Mouse (Mus musculus): ENCODE results near the gene Cdh4. TPM values are rescaled to one million over a fixed set of nuclear protein-coding genes. Genes with fewer than 3 reads are reported as not detected.
A peak's percentile ranks its signal among the peaks of the same experiment; 100 is the strongest.

Cdh4 gene
- polyA plus RNA-seq, 1 experiment from 2014 or later: 37.5 TPM

DNA sequence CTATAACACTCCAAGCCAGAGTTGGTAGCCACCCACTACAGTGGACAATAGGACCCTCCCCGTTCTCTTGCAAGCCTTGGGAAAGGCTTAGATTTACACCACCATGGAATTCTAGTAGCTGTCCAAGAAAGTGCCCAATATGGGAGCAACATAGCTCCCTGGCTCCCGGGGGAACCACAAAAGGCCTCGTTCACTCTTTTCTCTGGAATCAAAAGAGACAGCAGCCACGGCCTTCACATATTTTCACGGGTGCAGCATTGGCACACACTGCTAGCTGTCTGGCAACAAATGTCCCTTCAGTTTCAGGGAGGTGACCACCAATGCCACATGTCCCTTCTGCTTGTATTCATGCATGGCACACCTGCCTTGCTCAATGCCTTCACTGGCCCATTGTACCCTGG, 38.6 kb downstream of the Cdh4 start:
- peaks cover 32% of the 10 kb centered on the region for H3K4me1 ChIP-seq (replicated peaks)
- H3K4me2 ChIP-seq: no peak overlapping the region
- no peaks in the 10 kb centered on the region for H3K9me3 ChIP-seq
- H3K9ac ChIP-seq: no peak overlapping the region
- no peak overlapping the region; the same call in 1 of the 2 replicates for H3K27ac ChIP-seq
- H3K36me3 ChIP-seq: no peaks in the 10 kb centered on the region
- ATAC-seq (ENCODE audit: low FRiP score): peak; percentile 78; the same call in 1 of the 2 replicates
- H3K27me3 ChIP-seq: no peaks in the 10 kb centered on the region
- no peak overlapping the region for H3K4me3 ChIP-seq
- WGBS: 37% methylated on average over 5 of the region's 5 CpGs

DNA sequence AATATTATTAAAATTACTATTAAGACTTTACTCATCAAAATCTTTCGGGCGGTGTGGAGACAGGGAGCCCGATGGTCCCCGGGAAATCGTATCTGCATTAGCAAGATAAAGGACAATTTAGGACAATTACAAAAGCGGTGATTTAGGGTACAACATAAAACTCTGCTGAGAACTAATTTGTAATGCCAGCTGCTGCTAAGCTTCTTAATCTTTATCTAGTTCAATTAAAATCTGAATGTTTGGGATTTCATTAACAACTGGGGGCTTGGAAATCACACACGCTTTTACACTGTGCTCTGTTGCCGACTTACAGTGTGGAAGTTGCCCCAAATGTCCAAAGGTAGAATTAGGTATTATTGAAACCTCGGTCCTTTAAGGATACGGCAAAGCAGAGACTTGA, 39.1 kb downstream of the Cdh4 start:
- 65% methylated on average over 10 of the region's 10 CpGs for WGBS
- ATAC-seq (ENCODE audit: low FRiP score): no peak
- no peaks in the 10 kb centered on the region for H3K36me3 ChIP-seq
- no peak overlapping the region for H3K9ac ChIP-seq
- no peak overlapping the region for H3K4me3 ChIP-seq
- H3K4me2 ChIP-seq: no peak overlapping the region
- no peaks in the 10 kb centered on the region for H3K9me3 ChIP-seq
- no peak overlapping the region for H3K27ac ChIP-seq
- no peaks in the 10 kb centered on the region for H3K27me3 ChIP-seq
- H3K4me1 ChIP-seq (replicated peaks): peaks cover 36% of the 10 kb centered on the region

DNA sequence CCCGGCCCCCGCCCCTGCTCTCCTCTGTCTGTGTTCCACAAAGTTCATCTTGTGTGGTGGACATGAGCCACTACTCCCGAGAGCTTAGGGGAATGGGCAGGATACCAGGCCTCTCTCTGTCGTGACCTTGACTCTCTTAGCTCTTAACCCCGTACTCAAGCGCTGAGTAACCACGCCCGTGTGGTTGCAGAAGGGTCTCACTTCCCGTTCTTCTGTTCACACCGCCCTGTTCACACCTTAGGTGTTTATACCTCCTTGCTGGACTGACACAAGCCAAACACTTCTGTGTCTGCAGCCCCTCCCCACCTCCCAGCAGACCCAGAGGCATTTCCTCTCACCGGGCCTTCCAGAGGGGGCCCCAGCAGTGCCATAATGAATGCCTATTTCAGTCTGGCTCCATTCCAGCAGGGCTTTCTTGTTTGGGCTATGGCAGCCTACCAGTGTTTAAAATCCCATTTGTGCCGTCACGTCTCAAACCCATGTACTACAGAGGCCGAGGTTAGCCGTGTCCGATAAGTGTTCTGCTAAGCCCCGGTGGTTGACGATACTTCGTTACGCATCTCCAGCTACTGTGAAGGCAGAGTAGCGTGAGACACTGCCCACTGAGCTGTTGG, 46.4 kb downstream of the Cdh4 start:
- ATAC-seq (ENCODE audit: low FRiP score): no peak
- 71% methylated on average over 21 of the region's 21 CpGs for WGBS
- no peaks in the 10 kb centered on the region; the same call in 1 of the 2 replicates for H3K9me3 ChIP-seq
- no peak overlapping the region for H3K9ac ChIP-seq
- no peak overlapping the region for H3K4me3 ChIP-seq
- H3K27me3 ChIP-seq: peaks cover 3% of the 10 kb centered on the region; the same call in 1 of the 2 replicates
- H3K36me3 ChIP-seq: no peaks in the 10 kb centered on the region
- H3K4me1 ChIP-seq (replicated peaks): peaks cover 35% of the 10 kb centered on the region
- H3K4me2 ChIP-seq: no peak overlapping the region
- peak overlapping the region; percentile 5; the same call in 1 of the 2 replicates for H3K27ac ChIP-seq

DNA sequence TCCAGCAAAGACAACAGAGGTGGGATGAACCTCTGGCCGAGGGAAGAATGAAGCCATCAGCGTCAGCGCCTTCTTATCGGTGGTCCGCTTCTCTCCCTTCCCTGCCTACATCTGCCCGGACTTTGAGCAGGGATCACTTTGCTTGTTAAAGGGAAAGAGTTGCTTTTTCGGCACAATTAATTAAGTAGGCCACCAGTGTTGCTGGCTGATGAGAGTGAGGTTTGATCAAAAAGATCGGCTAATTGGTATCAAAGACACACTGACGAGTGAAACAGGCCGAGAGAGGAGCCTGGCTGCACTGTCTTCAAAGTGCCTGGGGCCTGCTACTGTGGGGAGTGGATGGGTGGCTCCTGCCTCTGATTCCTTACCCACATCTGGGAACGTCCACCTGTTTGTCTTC, 49.7 kb downstream of the Cdh4 start:
- no peak overlapping the region for H3K4me3 ChIP-seq
- WGBS: 53% methylated on average over 11 of the region's 11 CpGs
- ATAC-seq (ENCODE audit: low FRiP score): no peak
- H3K4me1 ChIP-seq (replicated peaks): peaks cover 40% of the 10 kb centered on the region
- no peaks in the 10 kb centered on the region; the same call in 1 of the 2 replicates for H3K9me3 ChIP-seq
- no peak overlapping the region for H3K4me2 ChIP-seq
- H3K27ac ChIP-seq: no peak overlapping the region
- H3K9ac ChIP-seq: no peak overlapping the region
- no peaks in the 10 kb centered on the region for H3K36me3 ChIP-seq
- peaks cover 3% of the 10 kb centered on the region; the same call in 1 of the 2 replicates for H3K27me3 ChIP-seq

DNA sequence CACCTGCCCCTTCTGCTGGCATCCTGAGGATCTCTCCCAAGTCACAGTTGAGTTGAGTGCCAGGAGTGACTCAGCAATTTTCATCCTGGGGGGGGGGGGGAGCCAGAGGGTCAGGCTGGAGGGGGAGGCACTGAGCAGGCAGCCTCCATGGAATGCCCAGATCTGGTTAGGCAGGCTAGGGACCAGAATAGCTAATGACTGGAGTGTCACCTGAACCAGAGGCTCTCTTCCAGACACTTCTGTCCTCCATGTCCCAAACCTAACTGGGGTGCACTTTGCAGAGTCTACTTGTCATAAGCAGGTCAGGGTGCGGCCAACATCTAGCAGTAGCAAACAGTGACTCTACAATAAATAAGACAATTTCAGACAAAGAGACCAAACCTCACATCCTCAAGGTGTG, 52.0 kb downstream of the Cdh4 start:
- 94% methylated on average over 1 of the region's 1 CpGs for WGBS
- H3K9me3 ChIP-seq: no peaks in the 10 kb centered on the region
- ATAC-seq (ENCODE audit: low FRiP score): 0 out of 2 replicates have a peak, but pooled peaks have one; percentile 18
- H3K4me1 ChIP-seq (replicated peaks): peaks cover 34% of the 10 kb centered on the region
- peaks cover 3% of the 10 kb centered on the region; the same call in 1 of the 2 replicates for H3K27me3 ChIP-seq
- no peak overlapping the region for H3K4me2 ChIP-seq
- no peak overlapping the region for H3K27ac ChIP-seq
- no peak overlapping the region for H3K4me3 ChIP-seq
- no peaks in the 10 kb centered on the region for H3K36me3 ChIP-seq
- H3K9ac ChIP-seq: no peak overlapping the region

DNA sequence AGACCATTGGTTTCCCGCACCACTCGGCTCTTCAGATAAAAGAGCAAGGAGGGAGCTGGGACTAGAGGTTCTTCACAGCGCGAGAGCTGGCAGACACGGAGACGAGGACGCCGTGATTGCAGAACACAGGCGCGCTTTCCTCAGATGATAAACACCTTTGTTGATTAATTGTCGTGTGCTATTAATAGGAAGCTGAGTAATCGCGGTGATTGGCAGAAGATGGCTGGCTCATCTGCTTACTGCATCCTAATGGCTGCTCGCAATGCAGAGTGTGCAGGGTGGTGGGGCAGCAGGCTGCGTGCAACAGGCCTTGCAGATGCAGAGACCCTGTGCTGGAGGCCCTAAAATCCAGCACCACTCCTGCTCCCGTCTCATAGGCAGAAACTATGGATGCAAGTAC, 68.2 kb downstream of the Cdh4 start:
- Histone ChIP-seq H3K4me2 (no peak overlapping the region), H3K9me3 (no peaks in the 10 kb centered on the region), H3K4me3 (no peak overlapping the region), H3K36me3 (no peaks in the 10 kb centered on the region), H3K27ac (no peak overlapping the region), H3K27me3 (no peaks in the 10 kb centered on the region), H3K9ac (no peak overlapping the region), H3K4me1 (replicated peaks) (peaks cover 13% of the 10 kb centered on the region; the same call in 1 of the 2 replicates)
- 82% methylated on average over 16 of the region's 16 CpGs for WGBS
- ATAC-seq (ENCODE audit: low FRiP score): no peak

DNA sequence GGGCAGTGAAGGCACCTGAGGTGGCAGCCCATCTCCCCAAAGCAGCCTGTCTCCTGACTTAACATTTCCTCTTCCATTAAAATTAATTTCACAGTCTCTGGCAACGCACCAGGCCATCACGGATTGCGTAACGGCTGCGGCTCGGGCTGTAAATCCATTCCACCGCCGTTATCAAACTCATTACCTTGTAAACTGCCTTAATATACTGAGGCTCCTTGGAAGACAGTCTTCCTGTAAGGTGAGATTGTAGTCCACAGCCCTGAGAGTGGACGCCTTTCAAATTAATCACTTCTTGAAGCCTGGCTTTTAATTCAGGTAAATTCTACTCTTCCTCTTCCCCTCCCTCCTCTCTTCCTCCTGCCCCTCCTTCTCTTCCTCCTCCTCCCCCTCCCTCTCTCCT, 74.3 kb downstream of the Cdh4 start:
- 0 out of 2 replicates have a peak, but pooled peaks cover 10% of the 10 kb centered on the region for H3K27me3 ChIP-seq
- WGBS: 80% methylated on average over 9 of the region's 9 CpGs
- H3K4me3 ChIP-seq: no peak overlapping the region
- peaks cover 42% of the 10 kb centered on the region for H3K4me1 ChIP-seq (replicated peaks)
- no peak for ATAC-seq (ENCODE audit: low FRiP score)
- H3K9ac ChIP-seq: no peak overlapping the region
- no peaks in the 10 kb centered on the region for H3K9me3 ChIP-seq
- H3K27ac ChIP-seq: no peak overlapping the region
- no peaks in the 10 kb centered on the region for H3K36me3 ChIP-seq
- H3K4me2 ChIP-seq: no peak overlapping the region

DNA sequence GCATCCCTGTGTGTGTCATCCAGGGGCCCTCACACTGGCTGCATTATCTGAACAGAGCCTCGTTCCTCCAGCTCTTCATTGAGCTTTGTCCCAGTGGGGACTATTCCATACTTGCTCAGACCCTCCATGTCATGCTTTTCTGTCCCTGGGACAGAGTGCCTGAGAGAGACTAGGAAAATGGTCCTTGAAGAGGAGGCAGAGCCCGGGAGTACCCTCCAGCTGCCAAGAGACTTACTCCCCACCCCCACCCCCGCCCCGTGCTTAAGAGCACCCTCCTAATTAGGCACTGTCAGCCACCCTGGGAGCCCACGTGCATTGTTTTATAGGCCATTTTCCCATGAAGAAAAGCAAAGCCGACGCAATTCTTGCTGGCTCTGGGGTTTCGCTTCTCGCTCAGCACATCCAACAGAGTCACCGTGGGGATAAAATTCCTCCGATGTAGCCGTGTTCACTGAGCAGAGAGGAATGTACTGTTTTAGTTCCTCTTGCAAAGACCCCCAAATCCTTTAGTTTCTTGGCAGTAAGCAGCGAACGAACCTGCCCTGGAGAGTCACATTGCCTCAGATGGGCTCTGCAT, 76.3 kb downstream of the Cdh4 start:
- H3K27ac ChIP-seq: peak overlapping the region; percentile 1; the same call in 1 of the 2 replicates
- no peak overlapping the region for H3K4me3 ChIP-seq
- no peak overlapping the region for H3K4me2 ChIP-seq
- peaks cover 11% of the 10 kb centered on the region; the same call in 1 of the 2 replicates for H3K27me3 ChIP-seq
- H3K9me3 ChIP-seq: no peaks in the 10 kb centered on the region
- H3K36me3 ChIP-seq: no peaks in the 10 kb centered on the region
- H3K9ac ChIP-seq: peak overlapping the region; percentile 29; the same call in 1 of the 2 replicates
- peak; percentile 14; the same call in 1 of the 2 replicates for ATAC-seq (ENCODE audit: low FRiP score)
- peaks cover 54% of the 10 kb centered on the region for H3K4me1 ChIP-seq (replicated peaks)
- 25% methylated on average over 14 of the region's 14 CpGs for WGBS

DNA sequence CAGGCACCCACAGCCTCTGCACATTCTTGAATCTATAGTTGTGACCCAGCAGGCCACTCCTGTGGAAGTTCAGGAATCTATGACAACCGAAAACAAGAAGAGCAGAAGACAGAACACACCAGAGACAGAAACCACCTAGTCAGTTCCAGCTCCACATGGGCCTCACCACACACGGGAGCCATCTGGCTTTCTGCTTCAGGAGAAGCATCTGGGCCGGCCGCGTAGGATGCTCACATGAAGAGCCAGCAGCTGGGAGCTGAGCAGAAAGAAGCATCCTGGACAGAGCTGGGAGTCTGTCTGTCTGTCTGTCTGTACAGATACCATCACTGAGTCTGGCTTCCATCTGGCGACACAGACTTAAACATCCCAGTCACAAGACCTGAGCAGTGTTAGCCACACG, 76.9 kb downstream of the Cdh4 start:
- H3K27me3 ChIP-seq: peaks cover 11% of the 10 kb centered on the region; the same call in 1 of the 2 replicates
- 87% methylated on average over 7 of the region's 7 CpGs for WGBS
- H3K9ac ChIP-seq: no peak overlapping the region
- H3K27ac ChIP-seq: 0 out of 2 replicates have a peak overlapping the region, but pooled peaks have one; percentile 1
- no peak for ATAC-seq (ENCODE audit: low FRiP score)
- peaks cover 60% of the 10 kb centered on the region for H3K4me1 ChIP-seq (replicated peaks)
- H3K4me2 ChIP-seq: no peak overlapping the region
- H3K36me3 ChIP-seq: no peaks in the 10 kb centered on the region
- no peak overlapping the region for H3K4me3 ChIP-seq
- no peaks in the 10 kb centered on the region for H3K9me3 ChIP-seq

DNA sequence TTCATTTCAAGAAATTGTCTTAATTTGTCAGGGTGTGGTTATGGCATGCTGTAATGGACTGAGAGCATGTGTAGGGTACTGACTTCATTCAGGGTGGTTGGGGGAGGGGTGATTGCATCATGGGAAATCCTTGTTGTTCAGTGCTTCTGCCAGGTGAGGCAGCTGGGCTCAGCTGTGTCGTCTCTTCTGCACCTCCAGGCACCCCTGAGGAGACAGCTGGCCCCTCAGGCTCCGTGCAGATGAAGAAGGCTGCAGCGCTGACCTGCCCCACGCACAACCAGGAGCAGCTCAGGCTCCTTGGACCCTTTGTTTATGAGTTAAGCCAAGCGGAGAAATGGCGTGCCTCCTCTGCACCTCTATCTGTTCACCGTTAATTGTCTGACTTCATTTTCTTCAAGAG, 77.7 kb downstream of the Cdh4 start:
- H3K4me3 ChIP-seq: no peak overlapping the region
- no peaks in the 10 kb centered on the region for H3K36me3 ChIP-seq
- 23% methylated on average over 7 of the region's 7 CpGs for WGBS
- H3K27ac ChIP-seq: no peak overlapping the region
- peaks cover 67% of the 10 kb centered on the region for H3K4me1 ChIP-seq (replicated peaks)
- no peak for ATAC-seq (ENCODE audit: low FRiP score)
- 0 out of 2 replicates have a peak overlapping the region, but pooled peaks have one; percentile 35 for H3K9ac ChIP-seq
- H3K4me2 ChIP-seq: no peak overlapping the region
- peaks cover 11% of the 10 kb centered on the region; the same call in 1 of the 2 replicates for H3K27me3 ChIP-seq
- no peaks in the 10 kb centered on the region for H3K9me3 ChIP-seq

DNA sequence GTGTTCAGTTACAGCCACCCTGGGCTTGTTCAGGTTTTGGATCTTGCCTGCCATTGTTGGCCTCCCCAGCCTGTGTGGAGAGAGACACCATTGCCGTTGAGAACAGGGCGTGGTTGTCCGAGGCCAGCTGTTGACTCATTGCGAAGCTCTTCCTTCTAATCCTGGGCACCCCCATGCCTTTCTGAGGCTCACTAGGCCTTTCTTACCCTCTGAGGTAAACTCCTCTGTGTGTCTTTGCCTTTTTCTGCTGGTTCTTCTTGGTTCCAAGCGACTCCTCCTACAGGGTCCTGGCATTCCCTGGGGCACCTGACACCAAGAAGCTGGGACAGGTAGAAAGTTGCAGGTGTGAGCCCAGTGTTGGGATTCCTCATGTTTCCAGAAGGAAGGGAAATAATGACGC, 78.7 kb downstream of the Cdh4 start:
- no peak for ATAC-seq (ENCODE audit: low FRiP score)
- H3K36me3 ChIP-seq: no peaks in the 10 kb centered on the region
- H3K27me3 ChIP-seq: peaks cover 14% of the 10 kb centered on the region; the same call in 1 of the 2 replicates
- WGBS: 80% methylated on average over 6 of the region's 6 CpGs
- H3K4me1 ChIP-seq (replicated peaks): peaks cover 70% of the 10 kb centered on the region
- H3K9me3 ChIP-seq: no peaks in the 10 kb centered on the region
- H3K9ac ChIP-seq: no peak overlapping the region
- no peak overlapping the region for H3K27ac ChIP-seq
- H3K4me3 ChIP-seq: no peak overlapping the region
- no peak overlapping the region for H3K4me2 ChIP-seq

DNA sequence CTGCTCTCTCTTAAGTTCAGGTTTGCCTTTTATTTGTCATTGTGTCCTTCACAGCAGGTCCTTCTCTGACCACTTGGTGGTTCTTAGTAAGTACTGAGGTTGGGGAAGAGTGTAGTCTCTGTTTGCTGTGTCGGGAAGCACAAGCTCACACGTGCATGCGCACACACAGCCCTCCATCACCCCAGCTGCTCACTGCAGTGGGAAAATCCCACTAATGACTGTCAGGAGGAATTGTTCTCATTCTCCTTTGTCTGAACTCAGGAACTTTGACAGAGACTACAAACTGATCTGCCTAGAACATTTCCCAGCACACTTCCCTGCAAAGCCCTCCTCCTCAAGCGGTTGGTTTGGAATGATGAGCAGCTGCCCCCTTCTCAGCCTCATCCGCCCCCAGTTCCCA, 79.2 kb downstream of the Cdh4 start:
- ATAC-seq (ENCODE audit: low FRiP score): no peak
- no peak overlapping the region for H3K9ac ChIP-seq
- no peaks in the 10 kb centered on the region for H3K9me3 ChIP-seq
- no peak overlapping the region for H3K4me3 ChIP-seq
- no peaks in the 10 kb centered on the region for H3K36me3 ChIP-seq
- 28% methylated on average over 5 of the region's 5 CpGs for WGBS
- no peak overlapping the region for H3K27ac ChIP-seq
- H3K4me2 ChIP-seq: no peak overlapping the region
- H3K27me3 ChIP-seq: peaks cover 14% of the 10 kb centered on the region; the same call in 1 of the 2 replicates
- H3K4me1 ChIP-seq (replicated peaks): peaks cover 70% of the 10 kb centered on the region
